Mouse (Mus musculus): ENCODE results near the gene Olfr406. TPM values are rescaled to one million over a fixed set of nuclear protein-coding genes. Genes with fewer than 3 reads are reported as not detected.

Olfr406 gene
- not detected for polyA plus RNA-seq (2017; shearing (Covaris generic))

GRCm38 (mm10) chr11:74259508-74259907 is at the start of gene Olfr406:
TSS of gene Olfr406 (plus strand) at chr11:74259808.

GRCm38 (mm10) chr11:74211279-74211678 is 48.3 kb upstream of the Olfr406 start, which contains the start of gene Olfr43:
TSS of gene Olfr43 (minus strand) at chr11:74211379.

GRCm38 (mm10) chr11:74283436-74283835 is 23.8 kb downstream of the Olfr406 start, which contains the start of gene Olfr59:
TSS of gene Olfr59 (plus strand) at chr11:74283736.

Other genes starting within 250 kb of the Olfr406 start
- gene Olfr139, start 203.3 kb upstream of the Olfr406 start, polyA plus RNA-seq (2017; shearing (Covaris generic)): not detected
- not detected for gene Olfr399, start 203.2 kb upstream of the Olfr406 start, polyA plus RNA-seq (2017; shearing (Covaris generic))
- not detected for gene Zfp616, start 189.9 kb upstream of the Olfr406 start, polyA plus RNA-seq (2017; shearing (Covaris generic))
- not detected for gene Olfr401, start 146.1 kb upstream of the Olfr406 start, polyA plus RNA-seq (2017; shearing (Covaris generic))
- not detected for gene Olfr402, start 106.3 kb upstream of the Olfr406 start, polyA plus RNA-seq (2017; shearing (Covaris generic))
- not detected for gene Olfr403, start 73.6 kb upstream of the Olfr406 start, polyA plus RNA-seq (2017; shearing (Covaris generic))
- gene Olfr43, start 48.4 kb upstream of the Olfr406 start, polyA plus RNA-seq (2017; shearing (Covaris generic)): not detected
- not detected for gene Olfr59, start 23.9 kb downstream of the Olfr406 start, polyA plus RNA-seq (2017; shearing (Covaris generic))
- gene Olfr410, start 78.2 kb downstream of the Olfr406 start, polyA plus RNA-seq (2017; shearing (Covaris generic)): not detected
- not detected for gene Olfr411, start 92.8 kb downstream of the Olfr406 start, polyA plus RNA-seq (2017; shearing (Covaris generic))
- not detected for gene Olfr412, start 102.3 kb downstream of the Olfr406 start, polyA plus RNA-seq (2017; shearing (Covaris generic))

Measured in CD4-positive, CD25-positive, alpha-beta regulatory T cell, adult 9 weeks (primary cell).